Mouse (Mus musculus) thymus, adult 2 months (tissue): Measurements from ENCODE around the gene Tmem151b.

ENCODE experiments used
- CTCF ChIP-seq: fragments of 200-500 bp; IDR thresholded peaks from 2 replicates; pipeline ENCODE4 v1.5.1; 2012; ENCODE audit warnings: mild to moderate bottlenecking, control low read depth, low read length, moderate library complexity, borderline replicate concordance; ENCODE audit not compliant: control insufficient read depth, poor library complexity, insufficient read depth; ENCODE audit errors: extremely low read depth
- POLR2A ChIP-seq: fragments of 200-500 bp; IDR thresholded peaks from 2 replicates; pipeline ENCODE4 v1.6.1; 2012; ENCODE audit warnings: mild to moderate bottlenecking, low read length, control low read depth, moderate library complexity; ENCODE audit not compliant: control insufficient read depth, poor library complexity, insufficient read depth; ENCODE audit errors: extremely low read depth

DNA sequence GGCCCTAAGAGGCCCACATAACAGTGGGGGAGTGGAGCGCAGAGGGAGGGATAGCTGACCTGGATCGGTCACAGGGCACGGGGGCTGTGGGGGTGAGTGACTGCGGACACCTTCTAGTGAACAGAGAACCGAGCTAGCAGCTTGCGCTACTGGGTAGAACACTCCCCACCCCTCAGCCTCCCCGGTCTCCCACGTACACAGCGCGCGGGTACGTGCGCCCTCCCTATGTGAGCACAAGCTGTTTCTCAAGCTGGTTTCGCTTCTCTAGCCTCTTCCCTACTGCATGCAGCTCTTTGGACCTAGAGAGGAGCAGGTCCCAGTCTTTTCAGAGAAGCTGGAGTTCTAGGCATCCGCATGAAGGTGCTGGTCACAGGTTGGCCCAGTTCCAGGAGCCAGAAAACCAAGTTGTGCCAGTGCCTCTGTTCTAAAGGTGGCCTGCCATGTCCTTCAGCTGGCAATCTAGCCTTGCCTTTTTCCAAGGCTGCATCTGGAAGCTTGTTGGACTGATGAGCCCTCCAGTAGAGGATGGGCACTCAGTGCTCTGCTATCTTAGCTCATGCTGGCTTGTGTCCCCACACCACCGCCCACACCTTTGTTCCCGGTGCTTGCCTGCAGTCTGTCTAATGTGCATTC, 24.8 kb upstream of the Tmem151b start:
- TF ChIP-seq POLR2A (no peak), CTCF (no peak)
